Mouse (Mus musculus): ENCODE measurements around the gene Vasp.

GRCm38 (mm10) chr7:19231849-19232248 is 39.8 kb downstream of the Vasp start:
- no peak for TF ChIP-seq POLR2A (IDR thresholded peaks at IDR 0.05; ENCODE audit: low read depth, low read length)
- TF ChIP-seq CTCF (IDR thresholded peaks at IDR 0.05; ENCODE audit: extremely low read depth, insufficient read depth, insufficient read length, insufficient replicate concordance) = no peak
